Mouse (Mus musculus) small intestine, adult 2 months (tissue): ENCODE data around the gene Heatr5a.

Experiments
- CTCF ChIP-seq: fragments of 200-500 bp; IDR thresholded peaks from 2 replicates; pipeline ENCODE4 v1.5.1; 2012; ENCODE audit warnings: low read depth, mild to moderate bottlenecking, control low read depth, inconsistent platforms, low read length, moderate library complexity, mixed read lengths; ENCODE audit not compliant: insufficient replicate concordance, insufficient read length; ENCODE audit errors: extremely low read depth
- POLR2A ChIP-seq: fragments of 200-500 bp; IDR thresholded peaks from 2 replicates; pipeline ENCODE4 v1.6.1; 2012; ENCODE audit warnings: low read depth, mild to moderate bottlenecking, control low read depth, inconsistent platforms, low read length, moderate library complexity

DNA sequence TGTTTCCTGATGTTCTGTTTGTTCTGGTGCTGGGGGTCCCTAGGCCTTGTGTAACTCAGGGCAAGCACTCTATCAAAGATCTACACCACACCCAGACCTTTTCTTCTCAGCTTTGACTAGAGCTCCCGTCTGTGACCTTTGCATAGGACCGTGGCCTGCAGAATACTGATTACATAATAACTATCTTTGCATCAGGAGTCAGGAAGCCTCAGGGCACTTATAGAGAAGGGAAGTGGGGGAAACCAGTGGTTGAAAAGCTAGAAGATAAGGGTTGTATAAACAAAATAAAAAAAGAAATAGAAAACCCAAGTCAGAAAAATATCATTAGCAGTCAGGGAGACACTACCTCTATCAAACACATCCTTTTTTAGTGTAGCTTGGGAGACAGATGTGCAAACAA, 121.2 kb downstream of the Heatr5a start:
- TF ChIP-seq CTCF (no peak), POLR2A (no peak)
